Mouse (Mus musculus): Measurements from ENCODE around the gene Syngr4.

Gene Syngr4

DNA sequence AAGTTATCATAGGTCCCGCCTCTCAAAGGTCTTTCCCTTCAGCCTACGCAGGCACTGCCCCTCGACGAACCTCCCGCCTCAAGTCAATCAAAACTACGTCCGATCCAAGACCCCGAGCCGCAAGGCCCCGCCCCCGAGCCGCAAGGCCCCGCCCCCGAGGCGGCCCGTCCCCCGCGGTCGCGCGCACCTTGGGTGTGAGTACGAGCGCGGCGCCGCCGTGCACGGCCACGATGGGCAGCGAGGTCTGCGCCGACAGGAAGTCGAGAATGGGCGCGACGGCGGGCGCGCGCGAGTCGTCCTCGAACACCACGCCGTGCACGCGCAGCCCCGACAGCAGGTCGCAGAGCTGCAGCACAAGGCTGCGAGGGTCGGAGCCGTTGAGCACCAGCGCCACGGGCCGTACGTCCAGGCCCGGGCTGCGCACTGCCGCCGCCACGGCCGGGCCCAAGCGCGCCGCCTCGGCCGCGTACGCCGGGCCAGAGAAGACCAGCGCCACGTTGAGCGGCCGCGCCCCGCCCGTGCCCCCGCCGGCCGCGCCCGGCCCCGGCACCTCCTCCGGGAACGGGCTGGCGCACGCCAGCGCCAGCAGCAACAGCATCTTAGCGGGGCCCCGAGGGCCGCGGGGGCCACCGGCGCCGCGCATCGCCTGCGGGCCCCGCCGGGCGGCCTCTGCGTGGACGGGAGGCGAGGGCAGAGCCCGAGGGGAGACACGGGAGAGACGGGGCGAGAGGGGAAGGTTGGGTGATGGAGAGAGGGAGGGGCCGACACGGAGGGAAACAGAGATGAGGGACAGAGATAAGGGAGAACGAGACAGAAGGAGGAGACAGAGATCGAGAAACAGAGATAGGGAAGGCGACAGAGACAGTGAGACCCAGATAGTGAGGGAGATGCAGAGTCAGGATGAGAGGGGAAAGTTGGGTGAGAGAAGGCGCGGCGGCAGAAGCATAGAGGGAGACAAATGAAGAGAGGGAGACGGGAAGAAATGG lies 30.3 kb downstream of the Syngr4 start:
- CTCF ChIA-PET = interaction anchor here in 2 of 4 experiments (0.6 to 1.0 kb wide), 4 partner anchors 27 to 88 kb away, joined by 3 read pairs; no protein-coding TSS in a partner anchor
- POLR2A ChIA-PET = interaction anchor here in 3 of 4 experiments (0.6 to 1.0 kb wide), 8 partner anchors 9 to 867 kb away, joined by 3 to 11 read pairs (median 4); partner anchors contain the start of genes Grin2d (in 2 of the 3), Sphk2 (in 1 of the 3), Syngr4 (in 1 of the 3) and Tmem143 (in 1 of the 3)

DNA sequence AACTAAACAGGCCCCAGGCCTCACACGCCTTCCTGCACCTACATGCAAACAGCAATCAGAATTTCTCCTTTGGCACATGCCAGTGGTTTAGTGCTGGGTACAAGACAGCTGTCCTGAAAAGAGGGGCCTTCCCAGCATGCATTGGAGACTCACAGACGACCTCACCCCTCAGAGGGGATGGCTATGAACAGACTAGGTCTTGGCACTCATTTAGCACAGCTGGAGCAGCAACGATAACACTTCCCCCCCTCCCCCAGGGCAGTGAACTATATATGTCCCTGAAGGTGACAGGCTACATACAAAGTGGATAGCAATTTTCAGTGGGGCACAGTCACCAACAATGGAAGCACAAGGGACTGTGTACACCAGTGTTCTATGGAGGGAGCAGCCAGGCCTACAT lies 32.1 kb downstream of the Syngr4 start:
- CTCF ChIA-PET = no interaction called here
- POLR2A ChIA-PET = interaction anchor here in 2 of 4 experiments (0.7 to 3.0 kb wide), 2 partner anchors 9 to 271 kb away, joined by 4 to 16 read pairs; partner anchors contain the start of gene Kdelr1 (in 1 of the 2)

DNA sequence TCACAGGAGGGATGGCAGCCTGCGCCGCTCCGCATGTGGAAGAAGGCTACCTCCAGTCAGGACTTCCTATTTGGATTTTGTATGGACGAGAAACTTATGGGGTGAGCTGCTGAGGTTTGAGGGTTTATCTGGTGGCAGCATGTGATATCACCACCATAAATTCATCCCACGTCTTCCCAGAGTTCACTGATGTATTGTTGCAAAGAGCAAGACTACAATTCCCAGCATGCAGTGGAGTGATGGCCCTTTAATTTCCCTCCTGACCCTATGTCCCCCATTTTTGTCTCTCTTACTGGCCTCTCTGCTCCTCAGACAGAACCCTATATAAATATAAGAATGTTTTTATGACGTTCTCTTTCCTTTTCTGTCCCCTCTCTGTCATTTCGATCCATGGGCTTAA lies 33.7 kb downstream of the Syngr4 start:
- ChIA-PET CTCF (interaction anchor here in 2 of 4 experiments (1.0 to 1.5 kb wide), 5 partner anchors 10 to 123 kb away, joined by 3 to 5 read pairs (median 4); partner anchors contain the start of gene Kdelr1 (in 2 of the 2)), POLR2A (interaction anchor here in 2 of 4 experiments (0.8 to 3.0 kb wide), 10 partner anchors 10 to 117 kb away, joined by 3 to 16 read pairs (median 5); partner anchors contain the start of genes Kdelr1 (in 2 of the 2), Syngr4 (in 2 of the 2), Tmem143 (in 2 of the 2) and Cyth2 (in 1 of the 2))

DNA sequence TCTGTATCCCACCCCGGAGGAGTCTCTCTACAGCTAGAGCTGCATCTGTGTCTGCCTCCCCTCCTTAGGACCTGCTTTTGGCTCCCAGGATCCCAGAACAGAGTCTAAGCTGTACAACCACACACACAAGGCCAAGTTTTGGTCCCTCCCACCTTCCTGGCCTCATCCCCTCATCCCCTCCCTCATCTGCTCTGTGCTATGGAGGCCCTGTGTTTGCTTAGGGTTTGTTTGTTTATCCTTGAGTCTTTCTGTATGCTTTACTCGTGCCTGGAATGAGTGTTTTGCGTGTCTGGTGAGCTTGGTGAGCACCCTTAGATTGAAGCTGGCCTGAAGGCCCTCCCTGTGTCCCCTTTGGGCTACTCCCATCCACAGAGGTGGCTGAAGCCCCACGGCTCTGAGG lies 37.5 kb downstream of the Syngr4 start:
- POLR2A ChIA-PET = interaction anchor here in 3 of 4 experiments (0.7 to 2.9 kb wide), 9 partner anchors 10 to 333 kb away, joined by 3 to 12 read pairs (median 5); partner anchors contain the start of genes Kdelr1 (in 2 of the 3), Cyth2 (in 1 of the 3), Plekha4 (in 1 of the 3) and Ppp1r15a (in 1 of the 3)
- CTCF ChIA-PET = interaction anchor here in 2 of 4 experiments (0.7 to 1.1 kb wide), 3 partner anchors 14 to 84 kb away, joined by 3 read pairs; partner anchors contain the start of gene Kdelr1 (in 1 of the 2)

DNA sequence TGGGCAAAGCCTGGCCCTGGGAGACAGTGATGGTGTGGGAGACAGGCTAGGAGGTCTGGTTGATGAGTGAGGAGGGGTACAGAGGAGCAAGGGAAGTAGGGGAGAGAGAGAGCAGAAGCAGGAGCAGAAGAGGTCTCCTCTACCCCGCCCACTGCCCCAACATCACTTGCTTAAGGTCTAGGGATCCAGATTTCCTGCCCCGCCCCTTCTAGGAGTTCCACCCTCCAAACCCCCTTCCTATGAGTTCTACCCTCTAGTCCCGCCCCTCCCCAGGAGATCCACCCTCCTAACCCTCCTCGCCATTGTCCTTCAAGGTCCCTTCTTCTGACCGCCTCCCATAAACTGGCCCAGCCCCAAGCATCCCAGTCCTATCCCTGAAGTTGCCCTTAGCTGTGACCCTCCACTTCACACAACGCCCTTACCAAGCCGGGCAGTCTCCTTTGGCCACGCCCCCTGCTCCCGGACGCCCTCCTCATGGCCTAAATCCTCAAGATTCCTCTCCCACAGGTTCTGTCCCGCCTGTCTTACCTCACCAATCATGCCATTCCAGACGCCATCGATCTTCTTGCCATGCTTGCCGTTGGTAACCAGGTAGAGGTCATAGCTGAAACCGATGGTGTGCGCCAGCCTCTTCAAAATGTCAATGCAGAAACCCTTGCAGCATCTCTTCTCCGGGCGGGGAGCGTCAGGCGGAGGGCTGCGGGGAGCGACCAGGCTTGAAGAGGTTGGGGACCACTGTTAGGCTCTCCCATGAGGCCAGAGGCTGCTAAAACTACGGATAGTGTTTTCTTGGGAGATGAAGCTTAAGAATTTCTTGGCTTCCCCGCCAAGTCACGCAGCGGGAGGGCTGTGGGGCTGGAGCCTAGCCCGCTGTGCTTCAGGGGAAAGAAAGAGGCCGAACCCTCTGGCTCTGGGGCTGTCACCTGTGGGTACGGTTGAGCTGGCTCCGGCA lies 39.3 kb downstream of the Syngr4 start:
- ChIA-PET CTCF (interaction anchor here in 3 of 4 experiments (0.5 to 1.5 kb wide), 6 partner anchors 15 to 764 kb away, joined by 3 to 4 read pairs (median 3); partner anchors contain the start of gene Kdelr1 (in 1 of the 3)), POLR2A (interaction anchor here in 3 of 4 experiments (0.5 to 2.9 kb wide), 12 partner anchors 8 to 140 kb away, joined by 3 to 12 read pairs (median 4); partner anchors contain the start of genes Kdelr1 (in 2 of the 3), Syngr4 (in 1 of the 3) and Tmem143 (in 1 of the 3))

GRCm38 (mm10) chr7:45853089-45853488 lies 43.4 kb downstream of the Syngr4 start:
- CTCF ChIA-PET = interaction anchor here in 1 of 4 experiments (0.5 to 0.6 kb wide), 2 partner anchors 85 to 89 kb away, joined by 3 to 7 read pairs; no protein-coding TSS in a partner anchor
- POLR2A ChIA-PET = interaction anchor here in 1 of 4 experiments (1.1 to 1.4 kb wide), 2 partner anchors 14 to 20 kb away, joined by 3 read pairs; partner anchors contain the start of gene Kdelr1

- CTCF ChIA-PET = interaction anchor here in 1 of 4 experiments (0.6 kb wide), 1 partner anchor 1701 kb away, joined by 3 read pairs; no protein-coding TSS in a partner anchor
- POLR2A ChIA-PET = interaction anchor here in 1 of 4 experiments (2.9 kb wide), 1 partner anchor 22 kb away, joined by 8 read pairs; the partner anchor contains the start of gene Kdelr1
These were observed 45.9 kb downstream of the Syngr4 start for GRCm38 (mm10) chr7:45850661-45851060.

GRCm38 (mm10) chr7:45848447-45849027 lies 48.0 kb downstream of the Syngr4 start:
- ChIA-PET CTCF (interaction anchor here in 2 of 4 experiments (0.5 to 1.2 kb wide), 2 partner anchors 76 to 93 kb away, joined by 3 to 5 read pairs; partner anchors contain the start of gene Ccdc114 (in 1 of the 2)), POLR2A (interaction anchor here in 2 of 4 experiments (0.5 to 3.2 kb wide), 7 partner anchors 9 to 34 kb away, joined by 4 to 12 read pairs (median 5); partner anchors contain the start of genes Kdelr1 (in 2 of the 2), Cyth2 (in 1 of the 2) and Grin2d (in 1 of the 2))

DNA sequence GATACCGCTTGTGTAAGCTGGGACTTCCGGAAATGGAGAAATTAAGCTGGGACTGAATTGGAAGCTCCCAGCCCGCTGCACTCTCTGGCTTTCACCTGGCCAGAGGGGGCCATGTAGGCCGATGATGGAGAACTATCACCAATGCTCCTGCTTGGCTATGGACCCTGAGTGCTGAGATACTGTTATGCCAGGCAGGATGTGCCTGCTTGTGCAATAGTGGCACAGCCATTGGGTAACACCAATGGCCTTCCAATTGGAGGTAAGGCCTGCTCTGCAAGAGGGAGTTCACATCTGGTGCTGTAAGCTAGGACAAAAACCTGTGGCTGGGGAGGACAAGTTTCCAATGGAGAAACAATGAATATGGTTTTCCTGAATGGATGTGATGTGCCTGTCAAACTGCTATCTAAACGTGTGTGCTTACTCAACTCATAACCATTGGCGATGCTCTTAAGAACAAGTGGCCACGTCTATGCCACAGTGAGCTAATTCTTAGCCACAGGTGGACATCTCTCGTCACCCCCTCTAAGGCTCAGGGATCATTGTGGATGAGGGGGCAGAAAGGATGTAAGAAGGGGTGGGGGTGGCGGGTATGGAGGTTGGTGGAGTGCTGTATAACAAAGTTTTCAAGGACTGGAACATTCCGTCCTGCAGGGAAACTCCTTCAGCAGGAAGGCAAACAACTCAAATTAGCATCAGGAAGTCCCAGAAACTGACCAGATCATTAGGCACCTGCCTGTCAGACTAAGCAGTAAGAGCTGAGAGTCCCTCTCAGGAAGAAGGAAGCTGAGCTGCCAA lies 53.4 kb downstream of the Syngr4 start:
- ChIA-PET POLR2A (interaction anchor here in 2 of 4 experiments (0.6 to 1.2 kb wide), 3 partner anchors 10 to 94 kb away, joined by 3 read pairs; no protein-coding TSS in a partner anchor), CTCF (interaction anchor here in 3 of 4 experiments (0.7 kb wide), 3 partner anchors 42 to 344 kb away, joined by 3 to 4 read pairs (median 3); no protein-coding TSS in a partner anchor)
